Mouse (Mus musculus) testis, adult 2 months (tissue): ENCODE results near the gene Rnd1. TPM values are rescaled to one million over a fixed set of nuclear protein-coding genes. Genes with fewer than 3 reads are reported as not detected.

ENCODE experiments used
- H3K27ac ChIP-seq: fragments of 200-500 bp; 2 replicates; pipeline ENCODE4 v1.5.1; 2012; ENCODE audit warnings: low read depth, low read length; ENCODE audit not compliant: control insufficient read depth, insufficient read depth
- H3K27me3 ChIP-seq: fragments of 200-500 bp; 2 replicates; pipeline ENCODE4 v1.6.1; 2012; ENCODE audit warnings: mild to moderate bottlenecking, low read length, moderate library complexity; ENCODE audit not compliant: control insufficient read depth, insufficient read depth
- H3K36me3 ChIP-seq: fragments of 200-500 bp; 2 replicates; pipeline ENCODE4 v1.6.1; 2012; ENCODE audit warnings: mild to moderate bottlenecking, low read length; ENCODE audit not compliant: control insufficient read depth, insufficient read depth
- H3K4me1 ChIP-seq: fragments of 200-500 bp; 2 replicates; pipeline ENCODE4 v1.6.1; 2012; ENCODE audit warnings: low read length; ENCODE audit not compliant: control insufficient read depth, insufficient read depth
- H3K4me3 ChIP-seq: fragments of 200-500 bp; 2 replicates; pipeline ENCODE4 v1.5.1; 2012; ENCODE audit warnings: low read depth, mild to moderate bottlenecking, low read length, moderate library complexity, mixed read lengths; ENCODE audit not compliant: control insufficient read depth
- CTCF ChIP-seq: fragments of 200-500 bp; IDR thresholded peaks from 2 replicates; pipeline ENCODE4 v1.5.1; 2012; ENCODE audit warnings: low read depth, mild to moderate bottlenecking, inconsistent platforms, low read length, moderate library complexity; ENCODE audit not compliant: control insufficient read depth, insufficient read depth, insufficient replicate concordance
- POLR2A ChIP-seq: fragments of 200-500 bp; IDR thresholded peaks from 2 replicates; pipeline ENCODE4 v1.6.1; 2012; ENCODE audit warnings: low read depth, mild to moderate bottlenecking, inconsistent platforms, low read length, moderate library complexity; ENCODE audit not compliant: control insufficient read depth
- polyA plus RNA-seq: library from polyadenylated mRNA; depleted of rRNA; stranded (reverse); fragments of >200 nt; gene quantifications from 2 replicates; pipeline ENCODE4 v1.2.3, GENCODE M21; 2012

The Rnd1 gene
- polyA plus RNA-seq, 1 experiment: 0.32 TPM

DNA sequence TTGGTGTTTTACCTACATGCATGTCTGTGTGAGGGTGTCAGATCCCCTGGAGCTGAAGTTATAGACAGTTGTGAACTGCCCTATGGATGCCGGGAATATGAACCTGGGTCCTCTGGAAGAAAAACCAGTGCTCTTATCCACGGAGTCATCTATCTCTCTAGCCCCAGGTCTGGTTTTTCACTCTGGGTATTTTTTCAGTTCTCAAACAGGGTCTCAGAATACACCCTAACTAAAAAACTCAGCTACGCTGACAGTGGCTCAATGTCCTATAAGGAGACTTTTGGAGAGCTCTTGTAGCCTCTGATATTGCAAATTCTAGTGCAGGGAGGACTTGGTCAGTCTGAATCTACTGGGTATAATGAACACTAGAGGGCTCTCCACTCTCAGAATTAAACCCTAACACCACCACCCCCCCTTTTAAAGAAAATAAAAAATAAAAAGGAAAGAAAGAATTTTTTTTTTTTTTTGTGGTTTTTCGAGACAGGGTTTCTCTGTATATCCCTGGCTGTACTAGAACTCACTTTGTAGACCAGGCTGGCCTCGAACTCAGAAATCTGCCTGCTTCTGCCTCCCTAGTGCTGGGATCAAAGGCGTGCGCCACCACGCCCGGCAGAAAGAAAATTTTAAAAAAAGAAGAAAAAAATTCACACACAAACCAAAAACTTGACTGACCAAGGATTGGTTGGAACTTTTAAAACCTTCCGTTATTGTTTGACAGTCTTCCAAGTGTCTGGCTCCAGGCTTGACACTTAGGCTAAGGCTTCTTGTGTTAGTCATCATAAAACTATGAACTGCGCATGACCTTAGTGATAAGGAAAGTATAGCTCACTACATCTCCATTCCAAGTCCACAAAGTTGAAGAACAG lies 13.0 kb downstream of the Rnd1 start:
- TF ChIP-seq CTCF (no peak), POLR2A (no peak)
- Histone ChIP-seq H3K4me3 (no peak overlapping the region), H3K27ac (no peak overlapping the region), H3K36me3 (no peaks in the 10 kb centered on the region), H3K4me1 (peaks cover 5% of the 10 kb centered on the region; the same call in 1 of the 2 replicates), H3K27me3 (no peaks in the 10 kb centered on the region)

DNA sequence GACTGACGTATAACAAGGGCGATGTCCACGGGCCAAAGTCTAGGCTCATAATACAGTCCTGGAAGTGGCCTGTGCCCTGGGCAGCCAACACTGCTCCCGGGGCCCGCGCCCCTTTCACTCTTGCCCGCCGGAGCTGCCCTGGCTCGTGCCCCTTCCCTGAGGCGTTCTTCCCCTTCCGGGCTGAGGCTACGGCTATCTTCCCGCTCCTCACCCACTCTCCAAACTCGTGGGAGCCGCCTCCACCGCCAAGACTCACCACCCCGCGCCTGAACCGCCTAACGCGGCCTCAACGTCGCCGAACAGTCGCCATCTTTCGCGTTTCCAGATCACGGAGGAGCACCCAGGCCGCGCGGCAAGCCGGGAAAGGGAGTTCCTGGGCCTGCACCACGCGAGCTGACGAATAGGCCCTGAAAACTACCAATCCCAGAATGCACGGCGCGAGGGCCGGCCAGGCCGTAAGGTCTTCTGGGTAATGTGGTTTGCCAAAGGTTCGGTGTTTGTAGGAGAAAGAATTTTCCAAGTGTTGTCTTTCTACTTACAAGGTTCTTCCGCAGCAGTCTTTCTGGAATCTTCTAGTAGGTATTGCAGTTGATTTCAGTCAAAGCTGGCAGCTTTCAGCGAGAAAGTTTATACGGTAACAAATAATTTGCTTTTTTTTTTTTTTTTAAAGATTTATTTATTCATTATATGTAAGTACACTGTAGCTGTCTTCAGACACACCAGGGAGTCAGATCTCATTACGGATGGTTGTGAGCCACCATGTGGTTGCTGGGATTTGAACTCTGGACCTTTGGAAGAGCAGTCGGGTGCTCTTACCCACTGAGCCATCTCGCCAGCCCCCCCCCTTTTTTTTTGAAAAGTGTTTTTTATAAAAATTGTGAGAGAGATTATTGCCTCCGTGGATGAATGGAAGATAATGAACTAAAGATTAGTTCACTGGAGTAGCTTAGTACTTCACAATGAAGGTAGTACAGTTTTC lies 14.4 kb downstream of the Rnd1 start, which contains the start of gene Ddx23:
Gene Ddx23 (minus strand): TSS at position 328 of the 979 bp plus-strand sequence.
- Histone ChIP-seq H3K4me1 (peaks cover 5% of the 10 kb centered on the region; the same call in 1 of the 2 replicates), H3K27ac (peak within 1 kb of the TSS; percentile 97), H3K4me3 (peak within 1 kb of the TSS; percentile 97), H3K36me3 (no peaks in the 10 kb centered on the region), H3K27me3 (no peaks in the 10 kb centered on the region)
- no peak for TF ChIP-seq CTCF
- TF ChIP-seq POLR2A: peak; percentile 96

DNA sequence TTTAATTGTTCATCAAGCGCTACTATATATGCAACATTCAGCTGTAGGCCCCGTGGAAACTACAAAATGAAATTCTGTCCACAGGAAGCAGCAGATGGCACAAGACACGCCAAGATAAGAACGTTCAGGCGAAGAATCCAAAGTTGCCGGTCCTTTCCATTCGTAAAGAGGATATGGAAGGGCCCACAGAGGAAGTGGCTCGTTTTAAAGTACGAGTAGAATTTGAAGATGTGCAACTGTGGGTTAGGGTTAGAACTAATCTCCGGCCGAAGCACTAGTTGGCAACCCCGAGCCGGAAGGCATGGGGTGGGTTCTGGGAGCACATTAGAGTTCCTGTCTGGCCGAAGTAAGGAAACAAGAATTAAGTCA lies 15.1 kb downstream of the Rnd1 start:
- H3K4me3 ChIP-seq: peak overlapping the region; percentile 97
- H3K4me1 ChIP-seq: peaks cover 5% of the 10 kb centered on the region; the same call in 1 of the 2 replicates
- no peaks in the 10 kb centered on the region for H3K36me3 ChIP-seq
- H3K27ac ChIP-seq: peak overlapping the region; percentile 97
- TF ChIP-seq POLR2A (no peak), CTCF (no peak)
- H3K27me3 ChIP-seq: no peaks in the 10 kb centered on the region

DNA sequence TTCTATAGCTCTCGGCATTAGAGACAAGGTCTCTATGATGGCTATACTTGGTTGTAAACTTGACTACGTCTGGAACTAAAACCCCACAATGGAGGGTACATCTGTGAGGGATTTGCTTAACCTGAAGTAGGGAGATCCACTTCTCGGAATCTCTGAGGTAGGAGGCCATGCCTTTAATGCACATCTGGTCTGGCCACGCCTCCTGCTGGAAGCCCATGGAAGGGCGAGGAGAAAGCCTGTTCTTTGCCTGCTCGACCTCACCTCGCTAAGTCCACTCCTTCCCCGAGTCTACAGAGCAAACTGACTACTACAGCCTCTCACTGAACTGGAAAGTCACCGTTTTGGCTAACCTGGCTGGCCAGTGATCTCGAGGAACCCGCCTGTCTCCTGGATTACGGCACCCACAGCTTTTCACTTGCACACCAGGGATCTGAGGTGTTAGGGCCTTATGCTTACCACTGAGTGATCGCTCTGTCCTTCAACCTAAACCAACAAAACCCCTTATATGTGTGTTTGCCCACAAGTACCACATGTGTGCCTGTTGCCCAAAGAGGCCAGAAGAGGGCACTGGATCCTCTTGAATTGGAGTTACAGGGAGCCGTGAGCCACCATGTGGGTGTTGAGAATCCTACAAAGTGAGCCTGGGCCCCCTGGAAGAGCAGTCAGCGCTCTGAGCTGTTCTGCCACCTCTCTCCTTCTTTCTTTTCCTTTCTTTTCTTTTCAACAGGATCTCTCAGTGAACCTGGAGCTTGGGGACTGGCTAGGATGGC lies 20.1 kb downstream of the Rnd1 start:
- Histone ChIP-seq H3K27me3 (no peaks in the 10 kb centered on the region), H3K36me3 (peaks cover 2% of the 10 kb centered on the region; the same call in 1 of the 2 replicates), H3K4me1 (peaks cover 3% of the 10 kb centered on the region; the same call in 1 of the 2 replicates), H3K27ac (no peak overlapping the region), H3K4me3 (no peak overlapping the region)
- no peak for TF ChIP-seq POLR2A
- TF ChIP-seq CTCF: no peak

DNA sequence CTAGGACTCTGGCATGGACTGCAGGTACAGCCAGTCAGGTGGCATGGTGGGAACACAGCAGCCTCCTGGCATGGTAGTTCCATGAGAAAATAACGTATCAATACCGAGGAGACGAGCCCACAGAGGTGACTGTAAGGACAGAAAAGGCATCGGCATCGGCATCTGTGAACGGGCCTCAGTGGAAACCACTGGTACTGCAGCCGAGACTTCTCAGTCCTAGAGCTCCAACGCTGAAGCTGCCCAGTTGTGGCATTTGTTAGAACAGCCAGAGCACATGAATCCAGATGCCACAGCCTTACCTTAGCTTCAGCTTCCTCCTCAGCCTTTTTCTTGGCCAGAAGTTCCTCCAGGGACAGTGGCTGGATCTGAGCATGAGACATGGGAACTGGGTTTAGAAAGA lies 25.1 kb downstream of the Rnd1 start:
- H3K4me1 ChIP-seq: no peaks in the 10 kb centered on the region
- TF ChIP-seq POLR2A (no peak), CTCF (no peak)
- H3K27me3 ChIP-seq: no peaks in the 10 kb centered on the region
- H3K27ac ChIP-seq: no peak overlapping the region
- H3K36me3 ChIP-seq: peaks cover 12% of the 10 kb centered on the region
- H3K4me3 ChIP-seq: no peak overlapping the region

DNA sequence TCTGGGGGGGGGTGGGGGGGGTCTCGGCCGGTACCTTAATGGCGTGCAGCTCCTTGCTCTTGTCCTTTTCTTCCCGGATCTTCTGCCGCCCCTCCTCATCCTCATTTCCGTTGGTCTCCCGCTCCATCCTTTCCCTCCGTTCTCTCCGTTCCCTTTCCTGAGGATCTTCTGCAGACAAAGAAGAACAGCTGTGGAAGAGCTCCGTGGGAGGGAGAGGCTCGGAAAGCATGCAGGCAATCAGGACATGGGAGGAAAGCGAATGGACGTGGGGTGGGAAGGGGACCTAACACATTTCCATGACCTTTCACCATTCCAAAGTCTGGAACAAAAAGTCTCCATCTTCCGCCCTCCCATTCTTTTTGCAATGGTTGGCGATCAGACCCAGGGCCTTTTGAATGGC lies 25.8 kb downstream of the Rnd1 start:
- Histone ChIP-seq H3K4me3 (no peak overlapping the region), H3K4me1 (no peaks in the 10 kb centered on the region), H3K27me3 (no peaks in the 10 kb centered on the region), H3K36me3 (peaks cover 12% of the 10 kb centered on the region), H3K27ac (no peak overlapping the region)
- TF ChIP-seq POLR2A (no peak), CTCF (no peak)
